Mouse (Mus musculus) lung, adult 18-20 months (tissue): ENCODE results near the gene Vsig2.

Source experiments
- DNase-seq, 2 experiments: peaks; one replicate each; pipeline ENCODE4 v3.0.0; 2022; ENCODE audit warnings: mixed read lengths in 2 of 2

Vsig2 gene

DNA sequence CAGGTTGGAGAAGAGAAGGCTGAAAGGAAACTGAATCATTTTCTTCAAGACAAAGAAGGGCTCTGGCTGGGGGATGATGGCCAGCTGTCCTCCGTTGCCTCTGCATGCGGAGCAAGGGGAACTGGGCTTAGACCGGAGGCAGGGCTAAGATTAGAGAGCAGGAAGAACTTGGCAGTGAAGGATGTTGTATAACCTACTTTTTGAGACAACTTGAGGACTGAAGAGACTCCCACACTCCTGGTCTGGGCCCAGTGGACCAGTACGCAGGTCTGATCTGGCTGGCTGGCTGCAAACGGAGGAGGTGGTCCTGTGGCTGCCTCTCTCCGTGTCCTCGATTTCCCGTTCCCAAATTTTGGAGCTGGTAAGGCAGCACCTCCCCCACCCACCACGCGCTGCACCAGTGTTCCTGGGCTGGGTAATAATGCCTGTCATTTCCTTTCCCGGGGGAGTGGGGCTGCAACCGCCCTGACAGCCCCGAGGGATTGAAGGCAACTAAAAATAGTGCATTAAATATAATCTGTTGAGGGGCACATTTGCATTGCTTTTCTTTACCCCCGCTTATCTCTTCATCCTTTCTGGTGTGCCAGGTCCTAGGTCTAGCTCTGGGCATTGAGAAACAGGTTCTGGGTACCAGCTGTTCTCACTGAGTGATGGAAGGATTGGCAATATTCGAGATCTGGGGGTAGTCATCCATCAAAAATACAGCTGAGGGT, 29.0 kb downstream of the Vsig2 start:
- peak; percentile 11 for DNase-seq

- no peak for DNase-seq
Measured at GRCm38 (mm10) chr9:37568605-37569214, 29.7 kb downstream of the Vsig2 start.

DNA sequence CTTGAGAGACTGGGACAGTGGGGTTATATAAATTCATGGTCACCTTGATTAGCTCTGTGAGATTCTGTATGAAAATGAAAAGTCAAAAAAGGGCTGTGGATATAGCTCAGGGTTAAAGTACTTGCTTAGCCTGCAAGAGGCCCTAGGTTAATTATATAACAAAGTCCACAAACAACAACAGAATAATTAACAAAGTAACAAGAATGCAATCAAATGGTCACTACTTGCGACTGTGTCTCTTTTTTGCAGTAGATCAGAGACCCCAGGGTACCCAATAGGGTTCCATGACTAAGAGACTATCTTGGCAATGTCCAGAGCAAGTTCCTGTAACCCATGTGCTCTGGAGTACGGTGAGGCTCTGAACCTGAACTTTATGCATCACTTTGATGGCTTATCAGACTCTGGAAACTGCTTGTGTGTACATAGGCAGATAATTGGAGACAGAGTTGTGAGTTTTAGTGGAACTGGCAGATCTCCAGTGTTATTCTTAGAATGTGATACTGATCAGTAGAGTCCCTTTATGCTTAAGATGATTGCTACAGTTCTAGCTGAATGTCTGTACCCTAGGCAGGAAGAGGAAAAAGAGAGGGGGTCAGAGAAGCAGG, 30.3 kb downstream of the Vsig2 start:
- DNase-seq, result no peak

- DNase-seq, result no peak
Measured at GRCm38 (mm10) chr9:37572204-37572876, 33.3 kb downstream of the Vsig2 start.

- no peak for DNase-seq
Measured at GRCm38 (mm10) chr9:37576436-37576930, 37.4 kb downstream of the Vsig2 start.

GRCm38 (mm10) chr9:37583594-37583993, 44.5 kb downstream of the Vsig2 start:
- no peak for DNase-seq

GRCm38 (mm10) chr9:37586718-37587117, 47.7 kb downstream of the Vsig2 start:
- DNase-seq, result no peak

GRCm38 (mm10) chr9:37590381-37590780, 51.3 kb downstream of the Vsig2 start:
- DNase-seq, result no peak

DNA sequence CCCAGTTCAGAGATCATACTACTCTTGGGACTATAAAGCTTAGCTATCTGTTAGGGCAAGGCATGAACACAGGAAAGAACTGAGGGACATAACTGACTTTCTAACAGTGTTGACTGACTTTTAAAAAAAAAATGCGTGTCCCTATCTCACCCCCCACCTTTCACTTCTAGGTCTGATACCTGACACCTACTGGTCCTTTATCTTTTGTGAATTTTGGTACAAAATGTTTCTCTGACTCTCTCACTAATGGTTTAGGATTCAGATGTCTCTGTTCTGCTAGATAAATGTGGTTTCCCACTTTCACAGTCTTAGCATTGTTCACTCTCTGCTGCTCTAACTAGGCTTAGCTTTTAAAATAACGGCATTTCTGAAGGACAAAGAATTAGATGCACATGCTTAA, 53.0 kb downstream of the Vsig2 start:
- no peak for DNase-seq

- no peak for DNase-seq
Measured at GRCm38 (mm10) chr9:37592633-37593032, 53.6 kb downstream of the Vsig2 start.

DNA sequence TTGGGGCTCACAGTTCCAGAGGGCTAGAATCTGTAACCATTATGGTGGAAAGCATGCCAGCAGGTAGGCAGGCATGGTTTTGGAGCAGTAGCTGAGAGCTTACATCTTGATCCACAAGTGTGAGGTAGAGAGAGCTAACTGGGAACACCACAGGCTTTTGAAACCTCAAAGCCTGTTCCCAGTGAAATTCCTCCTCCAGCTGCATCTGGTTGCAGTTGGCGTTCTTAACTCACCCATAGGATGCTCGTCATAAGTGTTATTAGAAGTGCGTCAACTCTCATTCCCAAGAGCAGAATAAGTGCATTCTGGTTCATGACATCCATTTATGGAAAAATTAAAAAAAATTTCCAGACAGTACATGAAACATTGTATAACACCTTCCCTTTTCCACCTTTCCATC, 54.6 kb downstream of the Vsig2 start:
- no peak for DNase-seq
